Mouse (Mus musculus) CH12.LX (cell line): ENCODE measurements around the gene Alkbh6.

Experiments used
- CHD2 ChIP-seq: IDR thresholded peaks from 2 replicates; pipeline ENCODE4 v1.6.1; 2011; ENCODE audit warnings: low read length, improper control_type of control experiment
- CTCF ChIP-seq, 2 experiments: IDR thresholded peaks in 1 of 2; conservative IDR thresholded peaks in 1 of 2; 2 replicates each; pipeline ENCODE4 v1.5.1; 2011 to 2012; ENCODE audit warnings: low read depth in 2 of 2, low read length in 2 of 2, improper control_type of control experiment in 1 of 2, inconsistent platforms in 1 of 2, mild to moderate bottlenecking in 1 of 2, moderate library complexity in 1 of 2
- E2F4 ChIP-seq: IDR thresholded peaks from 2 replicates; pipeline ENCODE4 v1.6.1; 2011; ENCODE audit warnings: low read depth, low read length, improper control_type of control experiment; ENCODE audit not compliant: insufficient replicate concordance
- EP300 ChIP-seq: IDR thresholded peaks from 2 replicates; pipeline ENCODE4 v1.6.1; 2011; ENCODE audit warnings: low read length, improper control_type of control experiment
- ETS1 ChIP-seq: conservative IDR thresholded peaks from 2 replicates; pipeline ENCODE4 v1.6.1; 2012; ENCODE audit warnings: low read depth, mild to moderate bottlenecking, inconsistent platforms, low read length, improper control_type of control experiment, moderate library complexity
- MAFK ChIP-seq: IDR thresholded peaks from 2 replicates; pipeline ENCODE4 v1.6.1; 2011; ENCODE audit warnings: low read length, improper control_type of control experiment; ENCODE audit not compliant: insufficient replicate concordance
- MAX ChIP-seq: IDR thresholded peaks from 2 replicates; pipeline ENCODE4 v1.6.1; 2011; ENCODE audit warnings: low read length, improper control_type of control experiment
- MAZ ChIP-seq: IDR thresholded peaks from 2 replicates; pipeline ENCODE4 v1.6.1; 2012; ENCODE audit warnings: low read depth, mild to moderate bottlenecking, inconsistent platforms, low read length, improper control_type of control experiment, moderate library complexity
- MXI1 ChIP-seq: IDR thresholded peaks from 2 replicates; pipeline ENCODE4 v1.6.1; 2011; ENCODE audit warnings: mild to moderate bottlenecking, low read depth, low read length, improper control_type of control experiment
- MYC ChIP-seq: IDR thresholded peaks from 2 replicates; pipeline ENCODE4 v1.6.1; 2011; ENCODE audit warnings: low read depth, mild to moderate bottlenecking, improper control_type of control experiment, low read length
- POLR2A ChIP-seq: IDR thresholded peaks from 2 replicates; pipeline ENCODE4 v1.6.1; 2011; ENCODE audit warnings: low read depth, mild to moderate bottlenecking, improper control_type of control experiment, low read length
- RCOR1 ChIP-seq: conservative IDR thresholded peaks from 2 replicates; pipeline ENCODE4 v1.6.1; 2012; ENCODE audit warnings: low read depth, mild to moderate bottlenecking, inconsistent platforms, low read length, improper control_type of control experiment
- ZNF384 ChIP-seq: IDR thresholded peaks from 2 replicates; pipeline ENCODE4 v1.6.1; 2012; ENCODE audit warnings: low read depth, low read length, improper control_type of control experiment, inconsistent platforms

DNA sequence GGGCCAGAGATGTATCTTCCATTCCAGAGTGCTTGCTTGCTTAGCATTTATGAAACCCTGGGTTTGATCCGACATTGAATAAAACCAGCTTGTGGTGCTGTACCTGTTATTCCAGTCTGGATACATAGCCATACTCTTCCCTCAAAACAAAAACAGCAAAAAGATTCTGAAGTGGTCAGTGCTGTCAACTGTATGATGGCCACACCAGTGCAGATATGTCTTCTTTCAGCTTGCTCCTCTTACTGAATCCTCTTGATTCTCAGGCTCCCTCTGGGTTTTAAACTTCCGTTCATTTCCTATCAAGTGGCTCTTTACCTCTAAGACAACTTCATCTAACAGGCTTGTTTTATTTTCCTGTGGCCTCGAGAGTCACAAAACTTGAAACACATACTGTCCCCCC is 15.3 kb downstream of the Alkbh6 start, which contains the start of gene Sdhaf1:
- TF ChIP-seq POLR2A (no peak), ZNF384 (no peak), MYC (no peak), CTCF (conservative IDR thresholded peaks at IDR 0.05 in 1 of 2, IDR thresholded peaks at IDR 0.05 in 1 of 2; ENCODE audit: low read depth in 2 of 2, low read length in 2 of 2) (no peak), MAZ (no peak), MAX (no peak), MXI1 (no peak), ETS1 (no peak), EP300 (no peak), E2F4 (no peak), RCOR1 (no peak), MAFK (no peak), CHD2 (no peak)
